Mouse (Mus musculus) midbrain, embryonic 13.5 days (tissue): ENCODE measurements around the gene Gpx3. TPM values are rescaled to one million over a fixed set of nuclear protein-coding genes. Genes with fewer than 3 reads are reported as not detected.
A peak's percentile ranks its signal among the peaks of the same experiment; 100 is the strongest.
"Not testable (repeated sequence)": the region's sequence is repeated elsewhere in the genome, so short reads cannot be mapped to it uniquely, and the experiment has no call there.

Experiments used
- ATAC-seq: fragments of 200-750 bp; cut with Nextera tagmentation; 2 replicates; pipeline ENCODE4 v1.8.0; 2017; ENCODE audit warnings: mild to moderate bottlenecking, moderate TSS enrichment, moderate library complexity
- H3K27ac ChIP-seq: fragments of 300-500 bp; sonication (generic); 2 replicates; pipeline ENCODE4 v1.5.1; 2015; ENCODE audit warnings: inconsistent platforms, mild to moderate bottlenecking, moderate library complexity
- H3K27me3 ChIP-seq: fragments of 300-500 bp; sonication (generic); 2 replicates; pipeline ENCODE4 v1.6.1; 2015; ENCODE audit warnings: mild to moderate bottlenecking, inconsistent platforms
- H3K36me3 ChIP-seq: fragments of 300-500 bp; sonication (generic); 2 replicates; pipeline ENCODE4 v1.6.1; 2015; ENCODE audit warnings: mild to moderate bottlenecking, inconsistent platforms
- H3K4me1 ChIP-seq: fragments of 300-500 bp; sonication (generic); replicated peaks from 2 replicates; pipeline ENCODE4 v1.6.1; 2015; ENCODE audit warnings: inconsistent platforms
- H3K4me2 ChIP-seq: fragments of 300-500 bp; sonication (generic); replicated peaks from 2 replicates; pipeline ENCODE4 v1.6.1; 2015; ENCODE audit warnings: moderate library complexity, mild to moderate bottlenecking, inconsistent platforms
- H3K4me3 ChIP-seq: fragments of 300-500 bp; sonication (generic); replicated peaks from 2 replicates; pipeline ENCODE4 v1.5.1; 2015; ENCODE audit warnings: mild to moderate bottlenecking, inconsistent platforms
- H3K9ac ChIP-seq: fragments of 300-500 bp; sonication (generic); replicated peaks from 2 replicates; pipeline ENCODE4 v1.6.1; 2015; ENCODE audit warnings: mild to moderate bottlenecking, inconsistent platforms
- H3K9me3 ChIP-seq: fragments of 300-500 bp; sonication (generic); 2 replicates; pipeline ENCODE4 v1.6.1; 2016; ENCODE audit warnings: mild to moderate bottlenecking, inconsistent platforms
- WGBS: fragments of 180-500 bp; shearing (Covaris S2); methylation state at CpG from one replicate; pipeline ENCODE4 v1.1.7; 2015; 5-methylcytosine and 5-hydroxymethylcytosine counted together
- polyA plus RNA-seq: library from polyadenylated mRNA; unstranded; fragments of >200 nt; fragmentation: Nextera tagmentation; extraction: Ambion mirVana; gene quantifications from 2 replicates; pipeline ENCODE4 v1.2.1, GENCODE M21; 2015

The Gpx3 gene
- polyA plus RNA-seq, 1 experiment from 2014 or later = 19.6 TPM

GRCm38 (mm10) chr11:54932540-54932939 lies 30.3 kb downstream of the Gpx3 start:
- Histone ChIP-seq H3K36me3 (peaks cover 43% of the 10 kb centered on the region), H3K27me3 (no peaks in the 10 kb centered on the region), H3K4me2 (no peak overlapping the region), H3K4me1 (peaks cover 11% of the 10 kb centered on the region), H3K4me3 (no peak overlapping the region), H3K27ac (no peak overlapping the region), H3K9me3 (no peaks in the 10 kb centered on the region), H3K9ac (no peak overlapping the region)
- no peak for ATAC-seq
- 88% methylated on average over 6 of the region's 6 CpGs for whole genome bisulfite sequencing

GRCm38 (mm10) chr11:54934198-54934597 lies 31.9 kb downstream of the Gpx3 start:
- H3K36me3 ChIP-seq = peaks cover 36% of the 10 kb centered on the region
- H3K4me3 ChIP-seq = no peak overlapping the region
- H3K9me3 ChIP-seq = no peaks in the 10 kb centered on the region
- no peak overlapping the region for H3K9ac ChIP-seq
- no peak for ATAC-seq
- H3K27me3 ChIP-seq = no peaks in the 10 kb centered on the region
- 96% methylated on average over 7 of the region's 7 CpGs for WGBS
- H3K4me1 ChIP-seq = peaks cover 11% of the 10 kb centered on the region
- H3K27ac ChIP-seq = no peak overlapping the region
- H3K4me2 ChIP-seq = no peak overlapping the region

- Histone ChIP-seq H3K9me3 (no peaks in the 10 kb centered on the region), H3K4me2 (no peak overlapping the region), H3K27me3 (no peaks in the 10 kb centered on the region), H3K36me3 (peaks cover 32% of the 10 kb centered on the region), H3K4me3 (no peak overlapping the region), H3K9ac (no peak overlapping the region; the same call in 1 of the 2 replicates), H3K27ac (no peak overlapping the region), H3K4me1 (peaks cover 8% of the 10 kb centered on the region)
- WGBS = 46% methylated on average over 12 of the region's 12 CpGs
- no peak for ATAC-seq
These were observed 34.0 kb downstream of the Gpx3 start for GRCm38 (mm10) chr11:54936035-54936770.

- ATAC-seq = no peak
- 90% methylated on average over 3 of the region's 3 CpGs for WGBS
These were observed 34.5 kb downstream of the Gpx3 start for GRCm38 (mm10) chr11:54936771-54937140.

GRCm38 (mm10) chr11:54939501-54939900 lies 37.2 kb downstream of the Gpx3 start:
- Histone ChIP-seq H3K4me2 (no peak overlapping the region), H3K9ac (no peak overlapping the region), H3K4me3 (no peak overlapping the region), H3K27ac (no peak overlapping the region), H3K4me1 (peaks cover 8% of the 10 kb centered on the region), H3K36me3 (peaks cover 23% of the 10 kb centered on the region), H3K9me3 (no peaks in the 10 kb centered on the region), H3K27me3 (no peaks in the 10 kb centered on the region)
- ATAC-seq = no peak
- WGBS = 91% methylated on average over 8 of the region's 8 CpGs

More at GRCm38 (mm10) chr11:54936771-54937140, 34.5 kb downstream of the Gpx3 start:
- H3K27ac ChIP-seq = no peak overlapping the region
- H3K36me3 ChIP-seq = peaks cover 32% of the 10 kb centered on the region
- H3K27me3 ChIP-seq = no peaks in the 10 kb centered on the region
- H3K4me2 ChIP-seq = no peak overlapping the region
- no peak overlapping the region for H3K4me3 ChIP-seq
- H3K4me1 ChIP-seq = peaks cover 8% of the 10 kb centered on the region
- H3K9me3 ChIP-seq = no peaks in the 10 kb centered on the region
- H3K9ac ChIP-seq = no peak overlapping the region

- Histone ChIP-seq H3K4me1 (peaks cover 8% of the 10 kb centered on the region), H3K27ac (no peak overlapping the region), H3K9ac (no peak overlapping the region), H3K27me3 (no peaks in the 10 kb centered on the region), H3K36me3 (peaks cover 23% of the 10 kb centered on the region), H3K9me3 (no peaks in the 10 kb centered on the region), H3K4me3 (no peak overlapping the region), H3K4me2 (no peak overlapping the region)
- WGBS = 80% methylated on average over 7 of the region's 7 CpGs
- ATAC-seq = no peak
These were observed 37.8 kb downstream of the Gpx3 start for GRCm38 (mm10) chr11:54940056-54940455.

DNA sequence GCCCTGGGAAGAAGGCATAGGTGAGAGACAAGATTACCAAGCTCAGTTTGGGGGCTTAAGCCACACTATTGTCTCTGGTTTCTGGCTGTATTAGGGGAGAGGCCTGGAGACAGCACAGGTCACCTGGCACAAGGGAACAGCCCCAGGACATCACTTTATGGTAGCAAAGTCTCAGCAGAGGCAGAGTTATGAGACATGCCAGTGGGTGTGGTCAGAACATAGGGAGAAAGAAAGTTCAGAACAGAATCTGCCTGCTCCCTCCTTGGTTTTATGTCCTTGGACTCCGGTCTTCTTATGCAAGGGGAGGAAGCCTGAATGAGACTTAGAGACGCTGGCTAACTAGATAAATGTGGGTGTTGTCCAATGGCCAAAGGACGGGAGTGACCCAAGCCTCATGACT lies 42.4 kb downstream of the Gpx3 start:
- Histone ChIP-seq H3K4me1 (no peaks in the 10 kb centered on the region), H3K9ac (no peak overlapping the region), H3K4me2 (no peak overlapping the region), H3K9me3 (no peaks in the 10 kb centered on the region), H3K4me3 (no peak overlapping the region), H3K27me3 (no peaks in the 10 kb centered on the region), H3K36me3 (no peaks in the 10 kb centered on the region), H3K27ac (no peak overlapping the region)
- ATAC-seq = no peak
- WGBS = 87% methylated on average over 3 of the region's 3 CpGs

DNA sequence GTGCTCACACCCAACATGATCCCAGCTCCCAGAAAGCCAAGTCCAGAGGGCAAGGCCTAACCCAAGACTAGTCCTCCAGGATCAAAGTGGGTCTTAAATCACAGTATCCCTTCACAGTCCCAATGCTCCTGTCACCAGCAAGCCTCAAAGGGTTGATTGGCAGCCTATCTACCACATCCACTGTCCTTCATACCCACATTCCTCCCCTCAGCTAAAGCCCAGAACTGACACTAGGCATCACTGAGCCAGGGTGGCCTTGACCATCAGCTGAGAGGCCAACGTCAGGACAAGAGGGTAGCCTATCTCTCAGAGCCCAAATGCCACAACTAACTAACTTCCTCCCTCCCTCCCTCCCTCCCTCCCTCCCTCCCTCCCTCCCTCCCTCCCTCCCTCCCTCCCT lies 47.5 kb downstream of the Gpx3 start:
- H3K9me3 ChIP-seq = no peaks in the 10 kb centered on the region
- ATAC-seq = no peak

GRCm38 (mm10) chr11:54950684-54951083 lies 48.4 kb downstream of the Gpx3 start:
- 85% methylated on average over 6 of the region's 6 CpGs for WGBS
- Histone ChIP-seq H3K27ac (no peak overlapping the region), H3K9me3 (no peaks in the 10 kb centered on the region), H3K4me2 (no peak overlapping the region), H3K27me3 (no peaks in the 10 kb centered on the region), H3K4me3 (no peak overlapping the region), H3K36me3 (no peaks in the 10 kb centered on the region), H3K9ac (no peak overlapping the region), H3K4me1 (peaks cover 17% of the 10 kb centered on the region)
- ATAC-seq = no peak

More for the DNA sequence above, 47.5 kb downstream of the Gpx3 start:
- 79% methylated on average over 1 of the region's 1 CpGs for WGBS
- Histone ChIP-seq H3K27ac (no peak overlapping the region), H3K4me2 (no peak overlapping the region), H3K27me3 (no peaks in the 10 kb centered on the region), H3K4me1 (peaks cover 11% of the 10 kb centered on the region), H3K4me3 (no peak overlapping the region), H3K9ac (no peak overlapping the region), H3K36me3 (no peaks in the 10 kb centered on the region)

GRCm38 (mm10) chr11:54952651-54953050 lies 50.4 kb downstream of the Gpx3 start:
- 0 out of 2 replicates have a peak overlapping the region, but pooled peaks have one; percentile 15 for H3K9ac ChIP-seq
- WGBS = 78% methylated on average over 6 of the region's 6 CpGs

DNA sequence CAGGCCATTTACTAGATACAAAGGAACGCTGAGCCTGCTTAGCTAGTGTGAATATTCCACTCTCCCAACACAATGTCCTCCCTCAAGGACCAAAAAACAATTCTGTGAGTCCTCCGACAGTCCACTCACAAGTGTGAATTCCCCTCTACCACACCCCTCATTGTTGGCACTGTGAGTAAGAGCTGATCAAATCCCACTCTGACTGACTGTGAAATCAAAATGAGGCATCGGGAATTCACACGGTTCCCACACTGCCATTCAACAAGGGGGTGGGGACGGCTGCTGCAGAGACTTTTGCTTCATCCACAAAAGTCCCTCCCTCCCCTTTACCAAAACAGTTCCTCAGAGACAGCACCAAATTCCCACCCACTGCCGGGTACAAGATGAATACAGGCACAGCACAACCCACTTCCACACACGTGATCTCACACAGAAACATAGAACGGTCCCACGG lies 51.8 kb downstream of the Gpx3 start:
- no peak overlapping the region for H3K9ac ChIP-seq
- WGBS = 27% methylated on average over 9 of the region's 9 CpGs
- ATAC-seq = no peak
- no peak overlapping the region for H3K27ac ChIP-seq
- no peak overlapping the region for H3K4me3 ChIP-seq
- no peaks in the 10 kb centered on the region for H3K9me3 ChIP-seq
- H3K4me1 ChIP-seq = peaks cover 19% of the 10 kb centered on the region
- no peaks in the 10 kb centered on the region for H3K27me3 ChIP-seq
- peak overlapping the region; percentile 15; the same call in 1 of the 2 replicates for H3K4me2 ChIP-seq
- no peaks in the 10 kb centered on the region for H3K36me3 ChIP-seq

More at GRCm38 (mm10) chr11:54952651-54953050, 50.4 kb downstream of the Gpx3 start:
- H3K9me3 ChIP-seq = no peaks in the 10 kb centered on the region
- H3K27ac ChIP-seq = no peak overlapping the region
- H3K4me2 ChIP-seq = no peak overlapping the region
- H3K4me3 ChIP-seq = no peak overlapping the region
- no peak for ATAC-seq
- H3K4me1 ChIP-seq = peaks cover 19% of the 10 kb centered on the region
- H3K27me3 ChIP-seq = no peaks in the 10 kb centered on the region
- no peaks in the 10 kb centered on the region for H3K36me3 ChIP-seq

- Histone ChIP-seq H3K4me2 (no peak overlapping the region), H3K27ac (no peak overlapping the region), H3K9me3 (no peaks in the 10 kb centered on the region), H3K4me3 (no peak overlapping the region), H3K9ac (no peak overlapping the region), H3K36me3 (no peaks in the 10 kb centered on the region), H3K27me3 (no peaks in the 10 kb centered on the region), H3K4me1 (peaks cover 19% of the 10 kb centered on the region)
- 86% methylated on average over 8 of the region's 8 CpGs for WGBS
- ATAC-seq = no peak
These were observed 52.5 kb downstream of the Gpx3 start for GRCm38 (mm10) chr11:54954716-54955115.

- H3K9me3 ChIP-seq, ATAC-seq, H3K27me3 ChIP-seq, H3K36me3 ChIP-seq: not testable (repeated sequence)
- WGBS = 42% methylated on average over 10 of the region's 10 CpGs
- peak overlapping the region; percentile 67 for H3K4me2 ChIP-seq
- H3K4me1 ChIP-seq = peaks cover 19% of the 10 kb centered on the region
- peak overlapping the region; percentile 78 for H3K9ac ChIP-seq
- H3K4me3 ChIP-seq = peak overlapping the region; percentile 75
- peak overlapping the region; percentile 84; the same call in 1 of the 2 replicates for H3K27ac ChIP-seq
These were observed 53.1 kb downstream of the Gpx3 start for GRCm38 (mm10) chr11:54955400-54955734.
